Mouse (Mus musculus): ENCODE data around the gene Sox5. TPM values are rescaled to one million over a fixed set of nuclear protein-coding genes. Genes with fewer than 3 reads are reported as not detected.

Sox5 gene
- polyA plus RNA-seq, 1 experiment from 2014 or later: 3.3 TPM

DNA sequence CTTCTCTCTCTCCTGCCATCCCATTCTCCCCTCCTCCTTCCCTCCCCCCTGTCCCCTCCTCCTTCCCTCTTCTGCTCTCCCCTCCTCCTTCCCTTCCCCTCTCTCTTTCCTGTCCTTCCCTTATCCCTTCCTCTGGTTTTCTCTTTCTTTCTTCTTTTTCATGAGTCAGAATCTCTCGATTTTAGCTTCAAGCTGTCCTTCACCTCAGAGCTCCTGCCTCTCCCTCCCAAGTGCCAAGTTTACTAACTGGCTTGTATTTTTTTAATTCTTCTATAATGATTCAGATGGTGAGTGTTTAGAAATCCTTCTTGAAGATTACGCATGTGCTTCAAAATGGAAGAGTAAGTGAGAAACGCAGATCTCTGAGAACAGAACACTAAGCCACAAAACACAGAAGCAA lies 135.4 kb downstream of the Sox5 start:
- no peaks in the 10 kb centered on the region for H3K27me3 ChIP-seq (replicated peaks; ENCODE audit: control insufficient read depth, insufficient read depth, low read length)
- H3K27ac ChIP-seq (ENCODE audit: low read depth, low read length): no peak overlapping the region
- H3K36me3 ChIP-seq (ENCODE audit: control insufficient read depth, insufficient read depth): no peaks in the 10 kb centered on the region
- WGBS: 71% methylated on average over 3 of the region's 3 CpGs
- no peaks in the 10 kb centered on the region for H3K4me1 ChIP-seq (replicated peaks; ENCODE audit: control insufficient read depth, insufficient read depth, low read length)
- H3K4me3 ChIP-seq (ENCODE audit: low read depth, low read length): no peak overlapping the region
- H3K9ac ChIP-seq (ENCODE audit: low read depth, low read length): no peak overlapping the region
- TF ChIP-seq CTCF (IDR thresholded peaks at IDR 0.05; ENCODE audit: low read depth): no peak
- H3K9me3 ChIP-seq (ENCODE audit: control insufficient read depth): no peaks in the 10 kb centered on the region
- no peak for ATAC-seq
- no peak overlapping the region for H3K4me2 ChIP-seq (replicated peaks; ENCODE audit: low read depth)

DNA sequence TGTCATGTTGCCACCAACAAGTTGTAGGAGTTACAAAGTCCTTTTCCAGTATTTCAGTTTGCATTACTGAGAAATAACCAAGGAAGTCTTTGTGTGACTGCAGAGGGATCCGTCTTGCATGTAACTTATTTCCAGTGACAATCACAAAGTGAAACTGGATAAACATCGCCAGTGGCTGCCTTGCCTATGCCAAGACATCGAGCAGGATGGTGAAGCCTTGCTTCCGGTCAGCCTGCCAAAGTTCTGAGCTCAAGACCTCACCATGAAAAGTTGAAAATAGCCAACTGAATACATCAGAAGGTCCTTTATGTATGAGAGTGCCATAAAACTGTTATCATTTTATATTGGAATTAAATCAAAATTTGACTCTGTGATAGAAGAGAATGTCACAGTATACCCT lies 136.0 kb downstream of the Sox5 start:
- Histone ChIP-seq H3K36me3 (ENCODE audit: control insufficient read depth, insufficient read depth) (no peaks in the 10 kb centered on the region), H3K9ac (ENCODE audit: low read depth, low read length) (no peak overlapping the region), H3K9me3 (ENCODE audit: control insufficient read depth) (no peaks in the 10 kb centered on the region), H3K27ac (ENCODE audit: low read depth, low read length) (no peak overlapping the region), H3K4me1 (replicated peaks; ENCODE audit: control insufficient read depth, insufficient read depth, low read length) (no peaks in the 10 kb centered on the region), H3K4me3 (ENCODE audit: low read depth, low read length) (no peak overlapping the region), H3K4me2 (replicated peaks; ENCODE audit: low read depth) (no peak overlapping the region), H3K27me3 (replicated peaks; ENCODE audit: control insufficient read depth, insufficient read depth, low read length) (no peaks in the 10 kb centered on the region)
- TF ChIP-seq CTCF (IDR thresholded peaks at IDR 0.05; ENCODE audit: low read depth): no peak
- no peak for ATAC-seq
- 85% methylated on average over 4 of the region's 4 CpGs for WGBS

DNA sequence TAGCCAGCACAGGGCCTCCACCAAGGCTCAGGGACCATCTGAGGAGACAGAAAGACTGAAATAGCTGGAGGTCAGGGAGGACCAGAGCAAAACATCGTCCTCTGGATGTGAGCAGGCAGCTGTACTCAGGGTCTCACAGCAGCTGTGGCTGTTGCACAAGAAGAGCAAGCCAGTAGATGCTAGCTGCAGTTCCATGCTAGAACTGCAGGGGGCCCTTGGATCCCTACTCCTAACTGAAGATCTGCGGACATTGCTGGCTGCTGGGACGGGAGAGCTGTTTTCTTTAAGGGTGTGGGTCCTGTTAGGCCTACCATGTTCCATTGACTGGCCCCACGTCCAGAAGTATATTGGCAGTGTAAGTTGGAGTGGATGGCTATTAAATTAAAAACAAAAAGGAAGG lies 137.1 kb downstream of the Sox5 start:
- Histone ChIP-seq H3K36me3 (ENCODE audit: control insufficient read depth, insufficient read depth) (no peaks in the 10 kb centered on the region), H3K27ac (ENCODE audit: low read depth, low read length) (no peak overlapping the region), H3K9ac (ENCODE audit: low read depth, low read length) (no peak overlapping the region), H3K9me3 (ENCODE audit: control insufficient read depth) (no peaks in the 10 kb centered on the region), H3K4me3 (ENCODE audit: low read depth, low read length) (no peak overlapping the region), H3K4me2 (replicated peaks; ENCODE audit: low read depth) (no peak overlapping the region), H3K27me3 (replicated peaks; ENCODE audit: control insufficient read depth, insufficient read depth, low read length) (no peaks in the 10 kb centered on the region), H3K4me1 (replicated peaks; ENCODE audit: control insufficient read depth, insufficient read depth, low read length) (no peaks in the 10 kb centered on the region)
- peak; percentile 81 for TF ChIP-seq CTCF (IDR thresholded peaks at IDR 0.05; ENCODE audit: low read depth)
- WGBS: 53% methylated on average over 4 of the region's 4 CpGs
- ATAC-seq: no peak; the same call in 1 of the 2 replicates

DNA sequence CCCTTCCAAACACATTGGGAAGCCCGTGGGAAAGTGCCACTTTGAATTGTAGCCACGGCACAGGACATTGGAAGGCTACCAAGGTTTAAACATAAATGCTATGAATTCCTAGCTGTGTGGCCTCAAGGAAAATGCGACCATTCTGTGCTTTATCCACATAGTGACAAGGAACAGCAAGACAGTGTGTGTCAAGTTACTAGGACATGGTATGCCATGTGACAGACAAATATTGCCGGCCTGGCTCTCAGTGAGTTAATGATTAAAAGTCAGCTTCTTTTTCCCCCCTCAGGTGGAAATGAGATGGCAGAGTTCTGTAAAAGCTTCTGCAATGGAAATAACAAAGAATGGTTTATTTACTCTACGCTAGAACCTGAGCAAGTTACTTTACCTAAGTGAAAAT lies 138.2 kb downstream of the Sox5 start:
- no peak overlapping the region; the same call in 1 of the 2 replicates for H3K4me2 ChIP-seq (replicated peaks; ENCODE audit: low read depth)
- no peak overlapping the region for H3K9ac ChIP-seq (ENCODE audit: low read depth, low read length)
- no peaks in the 10 kb centered on the region for H3K36me3 ChIP-seq (ENCODE audit: control insufficient read depth, insufficient read depth)
- no peak for TF ChIP-seq CTCF (IDR thresholded peaks at IDR 0.05; ENCODE audit: low read depth)
- no peak overlapping the region for H3K27ac ChIP-seq (ENCODE audit: low read depth, low read length)
- no peaks in the 10 kb centered on the region for H3K4me1 ChIP-seq (replicated peaks; ENCODE audit: control insufficient read depth, insufficient read depth, low read length)
- no peak for ATAC-seq
- no peak overlapping the region for H3K4me3 ChIP-seq (ENCODE audit: low read depth, low read length)
- H3K9me3 ChIP-seq (ENCODE audit: control insufficient read depth): no peaks in the 10 kb centered on the region
- H3K27me3 ChIP-seq (replicated peaks; ENCODE audit: control insufficient read depth, insufficient read depth, low read length): no peaks in the 10 kb centered on the region
- 42% methylated on average over 5 of the region's 5 CpGs for WGBS

DNA sequence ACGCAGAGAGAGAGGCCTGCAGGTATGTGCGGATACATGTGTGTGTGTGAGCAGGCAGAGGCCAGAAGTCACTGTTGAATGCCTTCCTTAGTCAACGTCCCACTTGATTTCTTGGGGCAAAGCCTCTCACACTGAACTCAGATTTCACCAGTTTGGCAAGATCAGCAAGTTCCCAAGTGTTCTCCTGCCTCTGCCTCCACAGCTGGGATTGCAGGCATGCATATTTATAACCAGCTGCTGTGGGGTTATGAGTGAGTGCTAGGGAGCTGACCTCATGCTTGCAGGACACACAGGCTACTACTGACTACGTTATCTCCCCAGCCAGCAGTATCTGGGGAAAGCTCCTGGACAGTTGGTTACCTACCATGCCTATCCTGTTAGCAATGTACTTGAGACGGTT lies 139.9 kb downstream of the Sox5 start:
- H3K36me3 ChIP-seq (ENCODE audit: control insufficient read depth, insufficient read depth): no peaks in the 10 kb centered on the region
- WGBS: 56% methylated on average over 5 of the region's 5 CpGs

DNA sequence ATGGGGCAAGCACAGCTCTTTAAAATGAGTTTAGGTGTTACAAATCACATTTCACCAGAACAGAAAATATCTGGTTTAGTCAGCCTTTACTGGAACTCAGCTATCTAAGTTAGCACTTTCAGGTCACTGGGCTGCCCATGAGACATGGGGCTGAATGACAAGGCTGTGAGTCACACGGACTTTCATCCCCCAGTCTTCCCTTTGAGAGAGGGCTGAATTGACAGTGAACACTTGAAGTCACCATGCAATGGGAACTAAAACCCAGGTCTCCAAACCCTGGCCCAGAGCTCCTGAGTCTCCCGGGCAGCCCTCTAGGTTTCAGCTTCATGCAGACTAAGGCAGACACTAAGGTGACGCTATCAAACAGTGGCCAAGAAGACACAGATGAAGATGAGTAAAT lies 141.2 kb downstream of the Sox5 start:
- no peaks in the 10 kb centered on the region for H3K9me3 ChIP-seq (ENCODE audit: control insufficient read depth)
- peak overlapping the region; percentile 22 for H3K27ac ChIP-seq (ENCODE audit: low read depth, low read length)
- no peaks in the 10 kb centered on the region for H3K36me3 ChIP-seq (ENCODE audit: control insufficient read depth, insufficient read depth)
- peak; percentile 85 for ATAC-seq
- H3K27me3 ChIP-seq (replicated peaks; ENCODE audit: control insufficient read depth, insufficient read depth, low read length): no peaks in the 10 kb centered on the region
- WGBS: 72% methylated on average over 3 of the region's 3 CpGs
- H3K4me2 ChIP-seq (replicated peaks; ENCODE audit: low read depth): no peak overlapping the region
- H3K9ac ChIP-seq (ENCODE audit: low read depth, low read length): no peak overlapping the region
- H3K4me1 ChIP-seq (replicated peaks; ENCODE audit: control insufficient read depth, insufficient read depth, low read length): no peaks in the 10 kb centered on the region
- no peak overlapping the region for H3K4me3 ChIP-seq (ENCODE audit: low read depth, low read length)
- TF ChIP-seq CTCF (IDR thresholded peaks at IDR 0.05; ENCODE audit: low read depth): no peak

More for the DNA sequence above, 139.9 kb downstream of the Sox5 start:
- Histone ChIP-seq H3K9me3 (ENCODE audit: control insufficient read depth) (no peaks in the 10 kb centered on the region), H3K4me3 (ENCODE audit: low read depth, low read length) (no peak overlapping the region), H3K27me3 (replicated peaks; ENCODE audit: control insufficient read depth, insufficient read depth, low read length) (no peaks in the 10 kb centered on the region), H3K9ac (ENCODE audit: low read depth, low read length) (no peak overlapping the region), H3K4me2 (replicated peaks; ENCODE audit: low read depth) (no peak overlapping the region), H3K27ac (ENCODE audit: low read depth, low read length) (no peak overlapping the region), H3K4me1 (replicated peaks; ENCODE audit: control insufficient read depth, insufficient read depth, low read length) (no peaks in the 10 kb centered on the region)
- TF ChIP-seq CTCF (IDR thresholded peaks at IDR 0.05; ENCODE audit: low read depth): no peak
- ATAC-seq: 0 out of 2 replicates have a peak, but pooled peaks have one; percentile 25

DNA sequence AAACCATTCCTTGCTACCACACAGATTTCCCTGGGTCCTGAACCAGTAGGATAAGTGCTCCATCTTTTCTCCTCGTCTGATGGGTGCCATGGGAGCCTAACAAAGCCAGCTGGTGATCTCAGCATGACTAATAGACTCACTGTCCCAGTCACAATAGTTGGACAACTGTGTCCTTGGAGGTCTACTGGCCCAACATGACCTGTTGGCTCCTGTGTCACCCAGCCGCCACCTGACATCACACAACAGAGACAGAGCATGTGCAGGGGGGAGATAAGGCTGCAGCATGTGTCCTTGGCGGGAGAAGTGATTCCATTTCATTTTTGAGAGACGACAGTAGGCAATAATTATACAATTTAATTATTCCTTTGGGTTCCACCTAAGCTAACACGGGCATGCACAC lies 143.2 kb downstream of the Sox5 start:
- Histone ChIP-seq H3K27me3 (replicated peaks; ENCODE audit: control insufficient read depth, insufficient read depth, low read length) (no peaks in the 10 kb centered on the region), H3K4me3 (ENCODE audit: low read depth, low read length) (no peak overlapping the region), H3K9me3 (ENCODE audit: control insufficient read depth) (no peaks in the 10 kb centered on the region), H3K4me1 (replicated peaks; ENCODE audit: control insufficient read depth, insufficient read depth, low read length) (no peaks in the 10 kb centered on the region), H3K4me2 (replicated peaks; ENCODE audit: low read depth) (no peak overlapping the region), H3K27ac (ENCODE audit: low read depth, low read length) (no peak overlapping the region), H3K36me3 (ENCODE audit: control insufficient read depth, insufficient read depth) (no peaks in the 10 kb centered on the region), H3K9ac (ENCODE audit: low read depth, low read length) (no peak overlapping the region)
- WGBS: 80% methylated on average over 5 of the region's 5 CpGs
- ATAC-seq: no peak
- TF ChIP-seq CTCF (IDR thresholded peaks at IDR 0.05; ENCODE audit: low read depth): no peak

All from intestine, postnatal 0 days (tissue).